Mouse (Mus musculus) erythroblast, embryonic 14.5 days (primary cell): Measurements from ENCODE around the gene Lipc.

Experiments used
- GATA1 ChIP-seq: IDR thresholded peaks from 2 replicates; pipeline ENCODE4 v1.6.1; 2012; ENCODE audit warnings: low read length, inconsistent platforms, mixed read lengths
- TAL1 ChIP-seq: IDR thresholded peaks from 3 replicates; pipeline ENCODE4 v1.6.1; 2012; ENCODE audit warnings: low read length, inconsistent platforms, mixed read lengths

DNA sequence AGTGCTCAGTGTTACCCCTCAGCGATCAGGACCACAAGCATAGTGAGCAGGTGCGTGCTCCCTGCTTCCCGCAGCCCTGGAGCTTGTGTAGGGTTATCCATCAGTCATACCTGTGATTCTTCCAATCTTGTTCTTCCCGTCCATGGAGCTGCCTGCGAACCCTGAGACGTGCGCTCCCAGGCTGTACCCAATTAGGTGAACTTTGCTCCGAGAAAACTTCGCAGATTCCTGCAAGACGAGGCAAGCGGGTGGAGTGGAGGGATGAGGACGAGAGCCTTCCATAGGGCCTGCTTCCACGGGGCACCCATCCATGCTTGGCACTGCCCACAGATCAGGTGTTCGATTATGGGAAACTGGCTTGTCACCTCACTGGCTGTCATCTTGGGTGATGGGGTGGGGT is 133.3 kb downstream of the Lipc start:
- TF ChIP-seq GATA1 = no peak
- TF ChIP-seq TAL1 = no peak
